Mouse (Mus musculus) c-Kit-positive CD71-negative TER-119-negative erythroid progenitor cells, embryonic 14.5 days (primary cell): ENCODE measurements at regions not wholly inside any gene's neighbourhood (a gene's known extent, or its start where the extent isn't known, plus 50 kb on each side); places are given as distances from the start of the nearest gene placed in this dataset.

Source experiments
- DNase-seq: peaks from one replicate; pipeline ENCODE4 v3.0.0-alpha.2; 2013; ENCODE audit warnings: low read depth

DNA sequence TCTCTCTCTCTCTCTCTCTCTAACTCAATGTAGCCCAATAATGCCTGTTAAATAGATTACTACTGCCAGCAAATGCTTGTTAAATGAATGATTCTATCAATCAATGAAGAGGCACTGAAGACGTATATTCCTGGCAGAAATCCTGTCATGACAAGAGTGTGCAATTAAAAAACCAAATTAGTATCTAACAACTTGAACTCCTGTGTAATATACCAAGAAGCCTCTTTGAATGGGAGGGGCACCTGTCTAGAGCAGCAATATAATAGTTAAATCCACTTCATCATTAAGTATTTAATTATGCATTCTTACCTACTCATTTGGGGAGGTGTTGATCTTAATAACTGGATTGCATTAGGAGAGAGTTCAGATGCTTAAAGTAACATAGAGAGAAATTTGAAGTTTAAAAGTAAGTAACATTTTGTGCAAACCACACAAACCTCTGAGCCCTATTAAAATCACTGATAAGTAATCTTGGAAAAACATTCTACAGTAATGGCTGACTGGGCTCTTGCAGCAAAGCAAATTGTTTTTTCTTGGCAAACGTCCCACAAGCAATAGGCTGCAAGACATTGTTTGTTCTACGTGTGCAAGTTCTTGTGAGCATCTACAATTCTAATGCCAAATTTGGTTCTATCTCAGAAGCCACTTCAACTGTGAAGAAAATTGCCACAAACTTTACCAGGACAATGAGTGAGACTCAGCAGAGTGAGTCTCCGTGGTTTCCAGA lies 719.7 kb upstream of the Cited2 start:
- DNase-seq, result no peak

GRCm38 (mm10) chr10:17008683-17009082 lies 714.3 kb upstream of the Cited2 start:
- no peak for DNase-seq

- no peak for DNase-seq
Measured at GRCm38 (mm10) chr10:17010047-17010446, 713.0 kb upstream of the Cited2 start.

DNA sequence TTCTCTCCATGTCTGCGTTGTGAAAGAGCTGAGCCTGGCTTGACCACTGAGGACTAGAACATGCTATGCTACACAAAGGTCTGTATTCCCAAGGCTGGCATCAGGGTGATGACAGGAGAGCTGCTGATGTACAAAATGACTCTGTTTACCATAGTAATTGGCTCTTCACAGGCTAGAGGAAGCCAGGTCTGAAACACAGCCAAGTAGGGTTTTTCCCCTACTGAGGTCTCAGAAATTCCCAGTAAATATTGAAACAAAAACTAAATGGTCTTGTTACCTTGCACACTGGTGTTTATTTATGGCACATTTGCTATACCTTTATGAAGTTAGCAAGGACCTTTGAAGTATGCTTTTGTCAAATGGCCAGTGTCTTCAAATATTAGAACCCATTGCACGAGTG lies 711.1 kb upstream of the Cited2 start:
- DNase-seq, result no peak

DNA sequence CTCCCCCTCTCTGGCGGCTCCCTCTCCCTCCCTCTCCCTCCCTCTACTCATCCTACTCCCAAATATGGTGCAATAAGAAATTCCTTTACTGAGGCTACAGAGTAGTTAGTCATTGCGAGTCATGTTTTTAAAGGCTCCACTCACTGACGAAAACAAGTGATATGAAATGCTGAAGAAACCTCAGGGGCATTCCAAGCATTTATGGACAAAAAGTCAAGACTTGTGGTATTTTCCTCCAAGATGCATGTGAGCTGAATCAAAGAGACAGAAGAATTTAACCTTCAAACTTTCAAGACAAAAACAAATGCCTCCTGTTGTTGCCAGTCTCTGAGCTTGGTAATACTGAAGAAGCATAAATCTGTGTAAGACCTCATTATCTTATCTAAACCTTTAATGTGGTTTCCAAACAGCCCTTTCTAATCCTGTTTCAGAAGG lies 710.5 kb upstream of the Cited2 start:
- no peak for DNase-seq

GRCm38 (mm10) chr10:17014826-17015225 lies 708.2 kb upstream of the Cited2 start:
- no peak for DNase-seq

DNA sequence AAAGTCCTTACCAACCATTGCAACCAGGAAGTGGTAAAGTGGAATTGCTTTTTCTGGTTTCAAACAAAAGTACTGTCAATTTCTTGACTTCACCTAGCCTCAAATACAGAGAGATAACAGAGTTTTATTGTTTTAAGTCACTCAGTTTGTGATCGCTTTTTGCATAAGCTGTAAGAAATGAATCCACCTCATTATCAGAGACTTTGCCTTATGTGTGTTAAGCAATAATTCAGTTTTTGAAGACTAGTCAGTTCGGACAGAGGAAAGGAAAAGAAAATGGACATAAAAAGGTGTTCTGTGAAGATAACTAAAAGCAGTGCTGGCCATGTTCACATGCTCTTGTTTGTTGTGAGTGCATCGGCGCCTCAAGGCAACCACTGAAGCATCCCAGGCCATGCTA lies 706.2 kb upstream of the Cited2 start:
- no peak for DNase-seq

- no peak for DNase-seq
Measured at GRCm38 (mm10) chr10:17022216-17023158, 700.5 kb upstream of the Cited2 start.

DNA sequence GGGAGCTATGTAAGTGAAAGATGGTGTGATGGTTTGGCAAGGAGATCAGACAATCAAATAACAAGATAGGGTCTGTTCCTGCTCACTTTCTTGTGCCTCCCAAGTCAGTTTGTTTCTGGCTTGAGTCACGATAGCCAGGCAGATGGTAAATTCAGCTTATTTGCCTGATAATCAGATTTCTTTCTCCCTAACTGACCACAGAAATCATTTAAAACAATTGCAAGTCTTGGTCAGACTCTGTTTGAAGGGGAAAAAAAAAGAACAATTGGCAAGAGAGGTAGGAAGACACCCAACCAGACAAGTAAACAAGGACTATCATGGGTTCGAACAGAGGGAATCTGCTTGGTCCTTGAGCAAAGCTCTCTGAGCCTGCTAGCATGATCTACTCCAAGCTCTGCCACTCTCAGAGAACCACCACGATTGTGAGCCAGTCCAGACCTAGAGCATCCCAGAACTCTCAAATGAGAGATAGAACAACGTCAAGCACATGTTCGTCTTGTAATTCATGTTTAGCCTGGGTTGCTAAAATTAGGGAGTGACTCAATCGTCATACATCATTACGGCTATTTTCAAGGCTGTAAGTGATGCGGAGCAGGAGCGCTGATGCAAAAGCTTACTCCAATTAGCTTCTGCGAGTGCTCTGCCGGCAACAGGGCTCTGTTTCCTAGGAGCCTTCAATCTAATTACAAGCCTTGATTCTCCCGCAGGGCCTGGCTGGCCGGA lies 699.3 kb upstream of the Cited2 start:
- no peak for DNase-seq

DNA sequence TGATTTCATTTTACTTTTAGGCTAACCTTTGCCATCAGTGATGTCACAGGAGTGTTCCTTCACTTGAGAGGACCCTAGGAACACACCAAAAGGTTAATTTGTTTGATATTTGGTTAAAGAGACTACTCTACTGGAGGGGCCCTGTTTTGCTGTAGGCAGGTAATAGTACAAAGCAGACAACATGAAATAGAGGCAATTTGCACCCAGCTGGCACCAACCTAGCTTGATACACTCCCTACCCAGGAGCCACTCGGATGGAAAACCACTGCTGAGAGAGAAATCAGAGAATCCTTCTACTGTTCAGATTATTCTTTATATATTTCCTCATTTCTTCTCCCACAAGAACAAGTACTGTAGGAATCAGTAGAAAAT lies 698.7 kb upstream of the Cited2 start:
- DNase-seq, result no peak

DNA sequence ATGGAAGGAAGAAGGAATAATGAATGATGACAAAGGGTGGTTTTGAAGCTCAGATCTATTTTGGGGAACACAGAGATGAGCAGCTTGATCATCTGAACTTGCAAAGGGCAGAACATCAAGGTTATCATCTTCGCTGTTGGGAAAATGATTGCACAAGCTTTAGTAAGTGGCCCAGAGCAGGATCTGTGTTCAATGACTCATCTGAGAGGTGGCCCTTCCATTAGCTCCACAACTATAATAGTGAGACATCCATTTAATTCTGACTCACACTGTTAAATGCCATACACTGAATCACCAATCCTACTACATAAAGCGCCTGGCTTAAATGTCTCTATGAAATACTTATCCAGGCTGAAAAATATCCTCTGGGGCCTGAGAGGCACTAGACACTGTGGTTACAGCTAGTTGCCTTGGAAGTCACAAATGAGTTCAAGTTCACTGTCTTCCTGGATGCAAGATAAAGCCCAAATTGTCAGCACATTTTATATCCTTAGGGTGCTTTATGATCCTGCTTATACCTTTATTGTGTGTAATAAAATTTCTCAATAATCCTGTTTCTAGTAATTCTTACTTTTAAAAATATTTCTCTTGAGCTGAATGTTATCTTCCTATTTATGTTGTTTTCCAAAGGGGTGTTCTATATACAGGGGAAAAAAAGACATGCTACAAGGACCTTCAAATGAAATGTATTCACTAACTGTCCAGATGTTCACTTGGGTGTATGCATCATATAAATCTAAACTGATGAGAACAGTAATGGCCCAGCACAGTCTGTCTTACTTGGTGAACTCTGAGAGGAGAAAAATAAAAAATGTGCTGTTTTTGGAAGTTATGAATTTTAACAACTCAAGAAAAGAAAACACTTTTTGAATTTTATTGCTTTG lies 687.9 kb upstream of the Cited2 start:
- DNase-seq, result no peak

- DNase-seq, result no peak
Measured at GRCm38 (mm10) chr10:17038259-17039043, 684.6 kb upstream of the Cited2 start.

DNA sequence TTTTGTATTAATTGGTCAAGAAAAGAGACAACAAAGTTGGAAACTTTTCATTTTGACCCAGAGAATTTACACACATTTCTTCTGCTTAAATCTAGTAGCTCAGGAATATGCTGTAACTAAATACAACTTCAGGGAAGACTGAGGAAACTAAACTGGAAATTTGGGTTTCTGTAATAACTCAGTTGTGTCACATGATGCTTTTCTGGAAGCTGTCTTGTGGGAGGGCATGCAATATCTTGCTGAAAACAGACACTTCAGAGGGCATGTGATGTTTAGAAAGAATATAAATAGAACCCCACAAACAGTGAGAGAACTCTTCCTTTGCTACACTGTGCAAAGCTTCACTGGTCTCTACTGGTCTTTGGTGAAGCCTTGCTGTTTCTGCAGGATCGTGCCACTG lies 680.9 kb upstream of the Cited2 start:
- DNase-seq, result no peak

DNA sequence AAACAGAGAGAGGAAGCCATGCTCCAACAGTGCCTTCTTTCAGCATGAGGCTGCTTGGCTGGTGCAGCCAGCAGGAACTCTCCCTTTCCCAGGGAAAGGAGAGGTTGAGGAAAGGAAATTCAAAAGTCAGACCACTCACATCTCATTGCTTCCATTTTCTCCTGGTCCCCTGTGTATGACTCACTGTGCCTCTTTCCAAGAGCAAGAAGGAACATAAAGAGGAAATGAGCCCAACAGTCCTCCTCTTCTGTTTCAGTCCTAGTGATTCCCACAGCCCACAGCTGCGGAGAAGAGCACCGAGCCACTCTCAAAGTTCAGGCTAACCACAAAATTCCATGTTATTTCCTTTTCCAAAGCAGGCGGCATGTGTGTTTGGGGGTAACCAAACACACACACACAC lies 680.0 kb upstream of the Cited2 start:
- no peak for DNase-seq

- DNase-seq, result no peak
Measured at GRCm38 (mm10) chr10:17046765-17047164, 676.3 kb upstream of the Cited2 start.

DNA sequence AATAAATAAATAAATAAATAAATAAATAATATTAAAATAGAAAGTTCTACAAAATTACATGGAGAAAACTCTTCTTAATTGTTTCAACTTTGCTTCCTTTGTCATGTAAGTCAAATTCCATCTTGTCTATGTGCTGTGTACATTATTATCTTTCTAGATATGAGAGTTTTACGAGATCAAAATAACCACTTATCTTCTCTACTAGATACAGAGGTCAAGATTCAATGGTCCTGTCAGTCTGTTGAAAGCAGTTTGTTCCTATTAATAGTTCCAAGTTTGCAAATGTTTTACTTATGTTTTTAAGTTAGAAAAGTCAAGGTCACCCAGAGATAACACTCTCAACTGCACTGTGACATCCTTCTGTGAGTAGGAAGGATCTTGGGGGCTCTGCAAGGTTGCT lies 650.1 kb upstream of the Cited2 start:
- DNase-seq, result no peak

- DNase-seq, result no peak
Measured at GRCm38 (mm10) chr10:17074013-17074401, 649.0 kb upstream of the Cited2 start.

DNA sequence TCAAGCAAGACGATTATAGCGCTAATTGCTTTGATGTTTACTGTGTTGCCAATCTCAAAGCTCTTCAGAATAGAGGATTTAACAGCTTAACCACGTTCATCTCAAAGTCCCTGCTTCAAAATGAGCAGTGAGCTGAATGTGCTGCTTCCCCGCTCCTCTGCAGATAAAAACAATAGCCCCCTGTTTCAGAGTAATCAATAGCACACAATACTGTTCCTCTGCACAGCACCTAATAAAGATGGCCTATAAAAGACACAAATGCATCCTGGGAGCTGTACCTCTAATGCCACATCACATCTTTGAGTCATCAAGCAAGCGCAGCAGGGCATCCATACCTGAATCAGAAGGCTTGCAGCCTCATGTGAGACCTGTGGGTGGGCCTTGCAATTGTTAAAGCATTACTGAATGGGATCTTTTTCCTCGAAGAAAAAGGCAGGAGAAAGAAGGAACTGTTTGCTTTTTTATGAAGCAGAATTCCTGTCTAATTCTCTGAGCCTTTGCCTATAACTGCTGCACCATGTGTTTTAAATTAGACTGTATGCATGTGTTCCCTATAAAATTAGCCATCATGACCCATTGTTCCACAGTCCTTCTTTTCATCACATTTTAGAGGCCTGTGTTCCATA lies 648.5 kb upstream of the Cited2 start:
- DNase-seq, result no peak

GRCm38 (mm10) chr10:17075147-17075546 lies 647.9 kb upstream of the Cited2 start:
- no peak for DNase-seq

DNA sequence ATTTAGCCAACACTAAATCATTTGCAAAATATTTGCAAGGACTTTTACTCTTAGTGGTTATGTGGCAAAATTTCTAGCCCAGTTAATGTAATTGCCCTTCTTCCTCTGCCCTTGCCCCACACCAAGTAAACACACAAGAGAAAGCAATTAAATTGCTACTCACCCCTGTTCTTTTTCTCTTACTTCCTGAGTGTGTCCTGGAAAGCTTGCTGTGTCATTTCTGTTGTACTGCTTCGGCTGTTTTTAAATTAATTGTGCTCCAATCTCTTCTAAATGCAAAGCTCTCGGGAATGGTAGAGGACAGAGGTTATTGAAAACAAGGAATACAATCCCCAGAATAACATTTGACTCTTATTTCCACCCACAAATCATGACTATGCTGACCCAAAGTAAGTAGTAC lies 647.4 kb upstream of the Cited2 start:
- DNase-seq, result no peak
